Mouse (Mus musculus) pancreas, adult 10 weeks (tissue): ENCODE results near the gene Med27. TPM values are rescaled to one million over a fixed set of nuclear protein-coding genes. Genes with fewer than 3 reads are reported as not detected.

Experiments
- polyA plus RNA-seq: library from polyadenylated mRNA; stranded (reverse); fragments of 350-450 nt; fragmentation: Illumina TruSeq; extraction: RNeasy Lipid Tissue Mini Kit (QIAGEN cat#74804); gene quantifications from one replicate; pipeline ENCODE4 v1.2.3, GENCODE M21; 2015; ENCODE audit warnings: low read depth, low replicate concordance; ENCODE audit not compliant: insufficient read depth

Med27 gene
- 5.5 TPM for polyA plus RNA-seq

GRCm38 (mm10) chr2:29346629-29347271 lies at the start of gene Med27:
Med27 (plus strand) TSS chr2:29346819.

Other genes starting within 250 kb of the Med27 start
- 7.4 TPM for gene Setx, start 222.6 kb upstream of the Med27 start, polyA plus RNA-seq
- gene Ntng2, start 93.8 kb upstream of the Med27 start, polyA plus RNA-seq, result 1.9 TPM